ENCODE assay signal across 8 mouse cellular contexts in the genomic region with DNA sequence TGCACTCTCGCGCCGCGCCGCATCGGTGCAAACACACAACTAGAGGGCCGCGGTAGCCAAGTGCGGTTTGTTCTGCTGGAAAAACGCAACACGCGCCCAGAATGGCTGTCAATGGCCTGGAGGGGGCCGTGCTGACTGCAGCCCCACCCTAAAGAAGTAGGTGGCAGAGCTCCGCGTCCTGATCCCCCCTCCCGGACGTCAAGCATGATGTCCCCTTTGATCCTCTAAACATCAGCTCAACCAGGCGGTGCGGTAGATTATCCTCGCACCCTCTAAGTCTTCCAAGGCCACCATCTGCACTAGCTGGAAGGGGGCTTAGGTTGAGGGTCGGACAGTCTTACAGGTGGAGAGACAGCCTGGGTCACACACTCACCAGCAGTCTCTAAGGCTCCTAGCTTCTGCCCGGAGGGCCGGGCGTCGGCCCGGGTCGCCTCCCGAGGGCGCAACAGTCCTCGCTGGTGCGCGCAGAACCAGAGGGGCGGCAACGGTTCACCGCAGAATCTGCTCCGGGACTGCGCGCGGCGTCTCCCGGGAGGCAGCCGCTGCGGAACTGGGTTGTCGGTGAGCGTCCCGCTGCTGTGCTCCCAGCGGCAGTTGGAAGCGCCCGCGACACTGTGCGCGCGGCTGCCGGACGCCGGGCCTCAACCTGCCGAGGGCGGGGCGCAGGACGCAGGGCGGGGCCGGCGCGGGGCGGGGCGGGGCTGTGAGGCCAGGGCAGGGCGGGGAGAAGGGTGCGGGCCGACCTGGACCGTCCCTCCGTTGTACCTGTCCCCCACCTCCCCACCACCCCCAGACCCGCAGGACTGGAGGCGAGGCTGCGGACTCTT. TPM values are rescaled to one million over a fixed set of nuclear protein-coding genes. Genes with fewer than 3 reads are reported as not detected.
DNase-seq lines count a peak whose midpoint lies in the region; ATAC-seq and TF ChIP-seq lines count a peak whose summit lies in the region.

Gene Cdc42ep3 (minus strand): TSS at position 648 of the 827 bp plus-strand sequence.

- no peaks in the 10 kb centered on the region for H3K27me3 ChIP-seq in hindbrain, postnatal 0 days (ENCODE audit: insufficient read depth, low read length)

- H3K9me3 ChIP-seq in hindbrain, postnatal 0 days (ENCODE audit: low read length) = no peaks in the 10 kb centered on the region

- intact Hi-C loops in left cerebral cortex, postnatal 25 days (cut with DNase I) = loop anchor here (2.0 to 5.0 kb wide), 4 partner anchors 142 to 242 kb away; no protein-coding TSS in a partner anchor

- ATAC-seq in hindbrain, postnatal 0 days = peak; percentile 82
- peak; percentile 51 for ATAC-seq in megakaryocyte-erythroid progenitor cell, adult 5-6 weeks (replicated peaks; ENCODE audit: low FRiP score, low TSS enrichment, poor library complexity, severe bottlenecking)

- peak within 1 kb of the TSS; percentile 92 for H3K9ac ChIP-seq in hindbrain, postnatal 0 days (replicated peaks; ENCODE audit: low read length)

- 0 out of 2 replicates have a peak, but pooled peaks have one; percentile 27 for TF ChIP-seq POLR2A in cortical plate, adult 2 months (IDR thresholded peaks at IDR 0.05; ENCODE audit: extremely low read depth, insufficient read depth, low read length)

- no peak for TF ChIP-seq CTCF in cortical plate, adult 2 months (IDR thresholded peaks at IDR 0.05; ENCODE audit: extremely low read depth, insufficient read depth, low read length)
- TF ChIP-seq CTCF in hindbrain, postnatal 0 days (IDR thresholded peaks at IDR 0.05; ENCODE audit: low read depth) = peak; percentile 32; the same call in 1 of the 2 replicates

- under 1% methylated on average over 59 of the region's 74 CpGs for WGBS in hindbrain, postnatal 0 days

- H3K4me3 ChIP-seq in cortical plate, adult 2 months (ENCODE audit: insufficient read depth, low read length) = peak within 1 kb of the TSS; percentile 98
- peak within 1 kb of the TSS; percentile 71 for H3K4me3 ChIP-seq in hindbrain, postnatal 0 days (ENCODE audit: low read length)

- 0 out of 2 replicates have a peak, but pooled peaks cover 3% of the 10 kb centered on the region for H3K4me1 ChIP-seq in cortical plate, adult 2 months (ENCODE audit: control insufficient read depth, insufficient read depth, low read length)
- H3K4me1 ChIP-seq in hindbrain, postnatal 0 days (ENCODE audit: insufficient read depth, low read length) = peaks cover 10% of the 10 kb centered on the region; the same call in 1 of the 2 replicates

- H3K36me3 ChIP-seq in hindbrain, postnatal 0 days (ENCODE audit: insufficient read depth, low read length) = no peaks in the 10 kb centered on the region

- peak within 1 kb of the TSS; percentile 82 for H3K4me2 ChIP-seq in hindbrain, postnatal 0 days (ENCODE audit: low read depth, low read length)

- DNase-seq in adipocyte (ENCODE audit: low spot score) = peak; percentile 77
- peak; percentile 82 for DNase-seq in gastrocnemius, postnatal 10 days
- peak; percentile 79 for DNase-seq in hindbrain, postnatal 0 days (ENCODE audit: low spot score)
- peak; percentile 73 to 75 for DNase-seq in left cerebral cortex, postnatal 25 days (ENCODE audit: low spot score in 2 of 2)
- DNase-seq in right cerebral cortex, postnatal 14 days = peak; percentile 66
- peak; percentile 85 for DNase-seq in urinary bladder, postnatal 14 days (ENCODE audit: low spot score)

- peak within 1 kb of the TSS; percentile 89 for H3K27ac ChIP-seq in cortical plate, adult 2 months (ENCODE audit: insufficient read depth, low read length)
- H3K27ac ChIP-seq in hindbrain, postnatal 0 days = peak within 1 kb of the TSS; percentile 90

RNA-seq across cellular contexts. Expression of gene Cdc42ep3, which starts in this region (rescaled TPM):
- 15.7 and 19.5 TPM in 2 replicates for polyA plus RNA-seq in cortical plate, adult 2 months (2012; rRNA removed)
- 10 to 100 TPM; 35.2 to 36.8 TPM for total RNA-seq in gastrocnemius, postnatal 10 days (2021)
- total RNA-seq in hindbrain, postnatal 0 days (2014; rRNA removed) = 18.1 and 22.3 TPM in 2 replicates
- polyA plus RNA-seq in hindbrain, postnatal 0 days (2015; fragmentation: Nextera tagmentation; extraction: Ambion mirVana) = 34.9 and 35.9 TPM in 2 replicates
- total RNA-seq in left cerebral cortex, postnatal 25 days (2021) = 10 to 100 TPM; 14.9 to 20.2 TPM
- 23.4 and 35.5 TPM in 2 replicates for total RNA-seq in megakaryocyte-erythroid progenitor cell, adult 5-6 weeks (2014; fragmentation: Nextera tagmentation)
- 61.9 and 94.2 TPM in 2 replicates for total RNA-seq in megakaryocyte-erythroid progenitor cell, adult 5-6 weeks (2017)

Comparison
In these comparisons a context has a peak if more than half of its experiments do, and no peak if none do; other contexts are left out.
1. Peak in every context shown above with its lines: DNase-seq, ATAC-seq, H3K4me3 ChIP-seq and H3K27ac ChIP-seq.